Mouse (Mus musculus): ENCODE measurements around the gene Rln3.

DNA sequence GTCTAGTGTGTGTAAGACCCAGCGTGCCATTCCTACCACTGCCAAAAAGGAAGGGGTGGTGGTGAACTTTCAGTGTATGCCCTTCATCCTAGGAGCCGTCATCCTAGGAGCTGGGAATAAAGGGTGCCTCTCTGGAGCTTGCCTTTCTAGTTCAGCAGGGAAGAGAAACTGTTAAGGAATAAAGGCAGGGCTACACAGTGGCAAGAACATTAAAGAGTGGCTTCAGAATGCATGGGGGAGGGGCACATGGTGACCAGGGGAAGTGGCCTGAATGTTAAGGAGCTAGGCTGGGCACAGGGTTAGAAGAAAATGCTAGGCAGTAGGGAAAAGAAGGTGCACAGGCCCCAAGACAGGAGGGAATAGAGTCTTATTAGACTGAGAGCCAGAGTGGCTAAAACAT lies 24.9 kb upstream of the Rln3 start:
- no peak for TF ChIP-seq MYOD1 (IDR thresholded peaks at IDR 0.05; ENCODE audit: control insufficient read depth in 1 of 3, insufficient read length in 2 of 3, low read depth in 2 of 3)
- no peak for TF ChIP-seq POLR2A (IDR thresholded peaks at IDR 0.05; ENCODE audit: insufficient read length, low read depth)
- no peak for TF ChIP-seq USF1 (IDR thresholded peaks at IDR 0.05; ENCODE audit: low read depth)

Data from myocyte (in vitro differentiated cells).